Mouse (Mus musculus): ENCODE data around the gene Ogfrl1. TPM values are rescaled to one million over a fixed set of nuclear protein-coding genes. Genes with fewer than 3 reads are reported as not detected.

Ogfrl1 gene
- polyA plus RNA-seq (2014; fragmentation: Nextera tagmentation; extraction: Ambion mirVana) = 12.2 and 15.7 TPM in 2 replicates

GRCm38 (mm10) chr1:23397623-23398022, at the start of gene Ogfrl1:
Gene Ogfrl1 (minus strand): TSS chr1:23397772.
- WGBS = 90% methylated on average over 4 of the region's 4 CpGs
- H3K4me3 ChIP-seq (replicated peaks; ENCODE audit: low read depth, low read length) = no peak within 1 kb of the TSS
- no peak within 1 kb of the TSS for H3K27ac ChIP-seq (replicated peaks; ENCODE audit: low read depth, low read length)
- no peak for DNase-seq
- no peak for ATAC-seq (ENCODE audit: low FRiP score, low TSS enrichment)
- no peaks in the 10 kb centered on the region for H3K27me3 ChIP-seq (ENCODE audit: control insufficient read depth, insufficient read depth, low read length)
- H3K4me1 ChIP-seq (ENCODE audit: control insufficient read depth, insufficient read depth, low read length) = no peaks in the 10 kb centered on the region
- no peaks in the 10 kb centered on the region for H3K36me3 ChIP-seq (ENCODE audit: control insufficient read depth, insufficient read depth, low read length)
- H3K9ac ChIP-seq (replicated peaks; ENCODE audit: low read length) = no peak within 1 kb of the TSS
- H3K9me3 ChIP-seq (ENCODE audit: control insufficient read depth, low read length) = no peaks in the 10 kb centered on the region
- no peak within 1 kb of the TSS for H3K4me2 ChIP-seq (ENCODE audit: low read length)

DNA sequence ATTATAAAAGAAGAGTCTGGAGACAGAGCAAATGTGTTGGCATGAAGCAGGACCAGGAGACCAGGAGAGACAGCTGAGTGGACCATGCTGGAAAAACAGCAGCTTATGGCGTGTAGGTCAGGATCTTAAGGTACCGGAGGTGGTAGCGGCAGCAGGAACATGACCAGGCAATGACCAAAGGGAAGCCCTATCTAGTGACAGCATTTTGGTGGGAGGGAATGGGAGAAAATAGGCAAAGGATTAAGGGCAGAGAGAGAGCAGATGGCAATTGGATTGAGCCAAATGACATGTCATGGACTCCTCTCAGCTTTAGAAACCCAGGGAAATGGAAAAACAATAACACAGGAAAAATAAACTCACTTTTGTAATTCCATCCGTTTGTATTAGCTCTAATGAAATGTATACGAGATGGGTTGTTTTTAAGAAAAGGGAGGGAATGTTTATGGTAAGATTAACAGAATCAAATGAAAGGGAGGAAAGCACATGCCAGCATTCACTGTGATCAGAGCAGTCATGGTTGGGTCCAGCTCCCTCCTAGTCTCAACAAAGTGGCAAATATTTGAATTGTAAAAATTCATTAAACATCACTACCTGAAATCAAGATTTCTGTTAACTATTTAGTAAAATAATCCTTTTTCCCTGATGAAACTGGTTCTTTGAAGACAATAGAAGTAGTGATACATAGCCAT, 48.3 kb upstream of the Ogfrl1 start:
- Histone ChIP-seq H3K4me1 (ENCODE audit: control insufficient read depth, insufficient read depth, low read length) (no peaks in the 10 kb centered on the region), H3K9ac (replicated peaks; ENCODE audit: low read length) (no peak overlapping the region), H3K4me2 (ENCODE audit: low read length) (no peak overlapping the region), H3K9me3 (ENCODE audit: control insufficient read depth, low read length) (no peaks in the 10 kb centered on the region), H3K4me3 (replicated peaks; ENCODE audit: low read depth, low read length) (no peak overlapping the region), H3K27me3 (ENCODE audit: control insufficient read depth, insufficient read depth, low read length) (no peaks in the 10 kb centered on the region), H3K36me3 (ENCODE audit: control insufficient read depth, insufficient read depth, low read length) (no peaks in the 10 kb centered on the region), H3K27ac (replicated peaks; ENCODE audit: low read depth, low read length) (no peak overlapping the region)
- WGBS = 87% methylated on average over 5 of the region's 5 CpGs
- ATAC-seq (ENCODE audit: low FRiP score, low TSS enrichment) = no peak
- no peak for DNase-seq

- H3K9ac ChIP-seq (replicated peaks; ENCODE audit: low read length) = no peak overlapping the region
- no peak overlapping the region for H3K4me2 ChIP-seq (ENCODE audit: low read length)
- ATAC-seq (ENCODE audit: low FRiP score, low TSS enrichment) (no peak), DNase-seq (no peak)
- H3K4me1 ChIP-seq (ENCODE audit: control insufficient read depth, insufficient read depth, low read length) = no peaks in the 10 kb centered on the region
- H3K27me3 ChIP-seq (ENCODE audit: control insufficient read depth, insufficient read depth, low read length) = no peaks in the 10 kb centered on the region
- WGBS = 93% methylated on average over 3 of the region's 3 CpGs
- no peak overlapping the region for H3K27ac ChIP-seq (replicated peaks; ENCODE audit: low read depth, low read length)
- no peak overlapping the region for H3K4me3 ChIP-seq (replicated peaks; ENCODE audit: low read depth, low read length)
- H3K36me3 ChIP-seq (ENCODE audit: control insufficient read depth, insufficient read depth, low read length) = no peaks in the 10 kb centered on the region
- H3K9me3 ChIP-seq (ENCODE audit: control insufficient read depth, low read length) = no peaks in the 10 kb centered on the region
These were observed 36.0 kb upstream of the Ogfrl1 start for GRCm38 (mm10) chr1:23433612-23434011.

DNA sequence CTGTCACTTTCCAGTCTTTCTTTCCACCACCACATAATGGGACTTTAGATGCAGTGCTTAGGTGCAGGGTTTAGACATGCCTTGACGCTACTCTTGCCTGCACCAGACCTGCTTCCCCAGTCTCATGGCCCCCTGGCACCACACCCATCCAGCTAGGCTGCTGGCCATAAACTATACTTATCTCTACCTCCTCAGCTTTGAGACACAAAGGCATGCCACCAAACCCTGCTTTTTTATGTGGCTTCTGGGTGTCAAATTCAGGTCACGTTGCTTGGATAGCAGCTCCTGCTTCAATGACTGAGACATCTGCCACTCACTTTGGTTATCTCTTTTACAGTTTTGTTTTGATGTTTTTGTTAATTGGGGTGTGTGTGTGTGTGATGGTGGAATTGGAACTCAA, 28.9 kb upstream of the Ogfrl1 start:
- no peak for ATAC-seq (ENCODE audit: low FRiP score, low TSS enrichment)
- H3K4me2 ChIP-seq (ENCODE audit: low read length) = no peak overlapping the region

DNA sequence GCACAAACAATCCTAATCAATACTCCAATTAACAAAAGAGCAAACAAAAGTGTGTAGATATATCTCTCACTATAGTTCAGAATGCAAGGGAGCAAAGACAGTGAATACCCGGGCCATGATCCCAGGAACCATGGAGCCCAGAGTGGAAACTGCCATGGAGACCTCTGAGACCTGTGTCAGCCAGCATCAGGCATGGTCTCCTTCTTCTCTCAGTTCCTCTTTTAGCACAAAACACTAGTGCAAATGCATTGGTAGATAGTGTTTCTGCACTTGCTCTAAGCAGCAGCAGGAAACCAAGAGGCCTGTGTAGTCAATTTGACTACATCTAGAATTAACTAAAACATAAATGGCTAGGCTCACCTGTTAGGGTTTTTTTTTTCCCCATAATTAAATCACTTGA, 21.4 kb upstream of the Ogfrl1 start:
- no peaks in the 10 kb centered on the region for H3K27me3 ChIP-seq (ENCODE audit: control insufficient read depth, insufficient read depth, low read length)
- no peaks in the 10 kb centered on the region for H3K36me3 ChIP-seq (ENCODE audit: control insufficient read depth, insufficient read depth, low read length)
- H3K27ac ChIP-seq (replicated peaks; ENCODE audit: low read depth, low read length) = no peak overlapping the region
- no peak for DNase-seq
- no peaks in the 10 kb centered on the region for H3K9me3 ChIP-seq (ENCODE audit: control insufficient read depth, low read length)
- no peak overlapping the region for H3K4me3 ChIP-seq (replicated peaks; ENCODE audit: low read depth, low read length)
- H3K4me1 ChIP-seq (ENCODE audit: control insufficient read depth, insufficient read depth, low read length) = no peaks in the 10 kb centered on the region
- no peak overlapping the region for H3K9ac ChIP-seq (replicated peaks; ENCODE audit: low read length)
- WGBS = 97% methylated on average over 1 of the region's 1 CpGs
- no peak overlapping the region for H3K4me2 ChIP-seq (ENCODE audit: low read length)
- ATAC-seq (ENCODE audit: low FRiP score, low TSS enrichment) = no peak

More for the DNA sequence above, 28.9 kb upstream of the Ogfrl1 start:
- H3K9me3 ChIP-seq (ENCODE audit: control insufficient read depth, low read length) = no peaks in the 10 kb centered on the region
- no peaks in the 10 kb centered on the region for H3K36me3 ChIP-seq (ENCODE audit: control insufficient read depth, insufficient read depth, low read length)
- no peaks in the 10 kb centered on the region for H3K4me1 ChIP-seq (ENCODE audit: control insufficient read depth, insufficient read depth, low read length)
- no peak overlapping the region for H3K9ac ChIP-seq (replicated peaks; ENCODE audit: low read length)
- no peaks in the 10 kb centered on the region for H3K27me3 ChIP-seq (ENCODE audit: control insufficient read depth, insufficient read depth, low read length)
- H3K4me3 ChIP-seq (replicated peaks; ENCODE audit: low read depth, low read length) = no peak overlapping the region
- WGBS = 91% methylated on average over 2 of the region's 2 CpGs
- no peak for DNase-seq
- no peak overlapping the region for H3K27ac ChIP-seq (replicated peaks; ENCODE audit: low read depth, low read length)

GRCm38 (mm10) chr1:23418059-23418458, 20.5 kb upstream of the Ogfrl1 start:
- no peak for DNase-seq
- H3K36me3 ChIP-seq (ENCODE audit: control insufficient read depth, insufficient read depth, low read length) = no peaks in the 10 kb centered on the region
- H3K4me1 ChIP-seq (ENCODE audit: control insufficient read depth, insufficient read depth, low read length) = no peaks in the 10 kb centered on the region
- no peak overlapping the region for H3K9ac ChIP-seq (replicated peaks; ENCODE audit: low read length)
- no peak overlapping the region for H3K27ac ChIP-seq (replicated peaks; ENCODE audit: low read depth, low read length)
- no peaks in the 10 kb centered on the region for H3K9me3 ChIP-seq (ENCODE audit: control insufficient read depth, low read length)
- no peaks in the 10 kb centered on the region for H3K27me3 ChIP-seq (ENCODE audit: control insufficient read depth, insufficient read depth, low read length)
- no peak overlapping the region for H3K4me2 ChIP-seq (ENCODE audit: low read length)
- no peak for ATAC-seq (ENCODE audit: low FRiP score, low TSS enrichment)
- no peak overlapping the region for H3K4me3 ChIP-seq (replicated peaks; ENCODE audit: low read depth, low read length)
- WGBS = 83% methylated on average over 2 of the region's 2 CpGs

GRCm38 (mm10) chr1:23417562-23417961, 20.0 kb upstream of the Ogfrl1 start:
- H3K4me1 ChIP-seq (ENCODE audit: control insufficient read depth, insufficient read depth, low read length) = no peaks in the 10 kb centered on the region
- ATAC-seq (ENCODE audit: low FRiP score, low TSS enrichment) (no peak), DNase-seq (no peak)
- H3K9ac ChIP-seq (replicated peaks; ENCODE audit: low read length) = no peak overlapping the region
- no peaks in the 10 kb centered on the region for H3K9me3 ChIP-seq (ENCODE audit: control insufficient read depth, low read length)
- no peak overlapping the region for H3K4me3 ChIP-seq (replicated peaks; ENCODE audit: low read depth, low read length)
- no peak overlapping the region for H3K27ac ChIP-seq (replicated peaks; ENCODE audit: low read depth, low read length)
- H3K36me3 ChIP-seq (ENCODE audit: control insufficient read depth, insufficient read depth, low read length) = no peaks in the 10 kb centered on the region
- no peak overlapping the region for H3K4me2 ChIP-seq (ENCODE audit: low read length)
- WGBS = 95% methylated on average over 3 of the region's 3 CpGs
- no peaks in the 10 kb centered on the region for H3K27me3 ChIP-seq (ENCODE audit: control insufficient read depth, insufficient read depth, low read length)

DNA sequence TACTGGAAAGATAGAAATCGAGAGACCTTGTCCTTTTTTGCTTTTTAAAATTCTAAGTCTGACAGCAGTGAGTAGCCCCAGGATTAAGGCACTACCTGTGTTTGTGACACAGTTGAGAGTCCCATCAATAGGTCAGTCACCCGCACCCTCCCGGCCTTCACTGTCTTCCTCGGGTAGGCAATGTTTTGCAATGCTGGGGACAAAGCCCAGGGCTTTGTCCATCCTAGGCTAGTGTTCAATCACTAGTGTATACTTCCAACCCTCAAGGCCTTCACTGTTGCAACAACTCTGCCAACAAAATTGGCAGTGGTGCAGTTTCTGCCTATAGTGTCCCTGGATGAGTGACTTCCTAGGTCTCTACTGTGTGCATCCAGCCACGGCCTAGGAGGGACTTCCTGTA, 14.0 kb upstream of the Ogfrl1 start:
- Histone ChIP-seq H3K27ac (replicated peaks; ENCODE audit: low read depth, low read length) (no peak overlapping the region), H3K4me1 (ENCODE audit: control insufficient read depth, insufficient read depth, low read length) (no peaks in the 10 kb centered on the region), H3K9me3 (ENCODE audit: control insufficient read depth, low read length) (no peaks in the 10 kb centered on the region), H3K4me3 (replicated peaks; ENCODE audit: low read depth, low read length) (no peak overlapping the region), H3K27me3 (ENCODE audit: control insufficient read depth, insufficient read depth, low read length) (no peaks in the 10 kb centered on the region), H3K36me3 (ENCODE audit: control insufficient read depth, insufficient read depth, low read length) (no peaks in the 10 kb centered on the region), H3K9ac (replicated peaks; ENCODE audit: low read length) (no peak overlapping the region), H3K4me2 (ENCODE audit: low read length) (no peak overlapping the region)
- no peak for ATAC-seq (ENCODE audit: low FRiP score, low TSS enrichment)
- WGBS = 95% methylated on average over 5 of the region's 5 CpGs
- no peak for DNase-seq

GRCm38 (mm10) chr1:23409960-23410359, 12.4 kb upstream of the Ogfrl1 start:
- Histone ChIP-seq H3K4me2 (ENCODE audit: low read length) (no peak overlapping the region), H3K4me3 (replicated peaks; ENCODE audit: low read depth, low read length) (no peak overlapping the region), H3K9ac (replicated peaks; ENCODE audit: low read length) (no peak overlapping the region), H3K36me3 (ENCODE audit: control insufficient read depth, insufficient read depth, low read length) (no peaks in the 10 kb centered on the region), H3K4me1 (ENCODE audit: control insufficient read depth, insufficient read depth, low read length) (no peaks in the 10 kb centered on the region), H3K9me3 (ENCODE audit: control insufficient read depth, low read length) (no peaks in the 10 kb centered on the region), H3K27ac (replicated peaks; ENCODE audit: low read depth, low read length) (no peak overlapping the region), H3K27me3 (ENCODE audit: control insufficient read depth, insufficient read depth, low read length) (no peaks in the 10 kb centered on the region)
- ATAC-seq (ENCODE audit: low FRiP score, low TSS enrichment) = no peak
- no peak for DNase-seq
- WGBS = 89% methylated on average over 2 of the region's 2 CpGs
